Mouse (Mus musculus): ENCODE data around the gene Cisd2. TPM values are rescaled to one million over a fixed set of nuclear protein-coding genes. Genes with fewer than 3 reads are reported as not detected.

Cisd2 gene
- polyA plus RNA-seq, 1 experiment from 2014 or later, result 72.8 TPM

DNA sequence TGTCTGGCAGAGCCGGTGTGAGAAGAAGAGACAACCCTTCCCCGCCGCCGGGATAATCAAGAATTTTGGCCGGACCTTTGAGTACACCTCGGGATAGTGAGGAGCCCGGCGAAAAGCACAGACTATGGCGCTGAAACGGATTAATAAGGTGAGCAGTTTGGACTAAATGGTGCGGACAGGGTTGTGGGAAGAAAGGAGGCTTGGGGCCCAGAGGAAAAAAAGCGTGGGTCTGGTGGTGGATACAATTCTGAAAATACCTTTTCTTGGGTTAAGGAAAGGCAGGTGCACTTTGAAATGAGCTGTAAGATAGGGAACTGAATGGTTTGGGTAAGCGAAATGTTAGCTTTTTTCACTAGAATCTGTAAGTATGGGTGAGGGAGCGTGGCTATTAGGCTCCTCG, 15.9 kb upstream of the Cisd2 start:
- Histone ChIP-seq H3K27me3 (ENCODE audit: control insufficient read depth, insufficient read depth, low read length) (no peaks in the 10 kb centered on the region), H3K4me1 (ENCODE audit: control insufficient read depth, insufficient read depth, low read length) (peaks cover 10% of the 10 kb centered on the region; the same call in 1 of the 2 replicates), H3K4me2 (ENCODE audit: low read depth) (peak overlapping the region; percentile 92), H3K36me3 (ENCODE audit: control insufficient read depth, insufficient read depth, low read length) (no peaks in the 10 kb centered on the region), H3K9ac (ENCODE audit: low read length) (peak overlapping the region; percentile 97), H3K27ac (ENCODE audit: low read depth, low read length) (peak overlapping the region; percentile 100), H3K9me3 (ENCODE audit: control insufficient read depth, low read length) (no peaks in the 10 kb centered on the region), H3K4me3 (ENCODE audit: low read depth, low read length) (peak overlapping the region; percentile 66)
- 3% methylated on average over 15 of the region's 15 CpGs for WGBS
- ATAC-seq (ENCODE audit: insufficient read depth, low FRiP score, low TSS enrichment) (no peak), DNase-seq (ENCODE audit: low spot score) (no peak)

DNA sequence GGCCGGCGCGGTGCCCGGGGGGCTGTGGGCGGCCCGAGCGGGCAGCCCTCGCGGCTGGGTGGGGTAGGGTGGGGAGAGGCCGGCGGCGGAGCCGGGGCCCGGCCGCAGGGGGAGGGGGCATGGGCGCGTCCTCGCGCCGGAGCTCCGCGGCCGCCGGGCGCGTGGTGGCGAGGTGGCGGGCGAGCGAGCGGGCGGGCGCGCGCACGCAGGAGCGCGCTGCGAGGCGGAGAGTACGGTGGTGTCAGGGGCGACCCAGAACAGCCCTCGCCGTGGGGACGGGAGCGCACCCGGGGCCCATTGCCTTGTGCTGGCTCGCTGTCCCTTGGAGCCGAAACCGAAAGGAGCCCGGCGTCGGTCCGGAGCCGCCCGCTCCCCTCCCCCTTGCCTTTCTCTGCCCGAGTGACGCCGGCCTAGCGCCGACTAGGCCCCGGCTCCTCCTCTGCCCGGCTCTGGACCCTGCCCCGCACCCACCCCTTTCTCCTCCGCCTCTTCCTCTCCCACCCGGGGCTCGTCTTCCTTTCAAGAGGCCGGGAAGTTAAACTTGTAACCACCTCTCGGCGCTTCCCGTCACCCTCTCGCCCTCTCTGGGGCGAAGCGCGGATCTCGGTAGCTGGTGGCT, 15.3 kb upstream of the Cisd2 start:
- Histone ChIP-seq H3K4me1 (ENCODE audit: control insufficient read depth, insufficient read depth, low read length) (peaks cover 10% of the 10 kb centered on the region; the same call in 1 of the 2 replicates), H3K27me3 (ENCODE audit: control insufficient read depth, insufficient read depth, low read length) (no peaks in the 10 kb centered on the region), H3K9me3 (ENCODE audit: control insufficient read depth, low read length) (no peaks in the 10 kb centered on the region), H3K9ac (ENCODE audit: low read length) (peak overlapping the region; percentile 97), H3K36me3 (ENCODE audit: control insufficient read depth, insufficient read depth, low read length) (no peaks in the 10 kb centered on the region), H3K4me2 (ENCODE audit: low read depth) (peak overlapping the region; percentile 92), H3K27ac (ENCODE audit: low read depth, low read length) (peak overlapping the region; percentile 100), H3K4me3 (ENCODE audit: low read depth, low read length) (peak overlapping the region; percentile 66)
- DNase-seq (ENCODE audit: low spot score) (peak; percentile 86), ATAC-seq (ENCODE audit: insufficient read depth, low FRiP score, low TSS enrichment) (peak; percentile 63)
- 0% methylated on average over 47 of the region's 76 CpGs for WGBS

DNA sequence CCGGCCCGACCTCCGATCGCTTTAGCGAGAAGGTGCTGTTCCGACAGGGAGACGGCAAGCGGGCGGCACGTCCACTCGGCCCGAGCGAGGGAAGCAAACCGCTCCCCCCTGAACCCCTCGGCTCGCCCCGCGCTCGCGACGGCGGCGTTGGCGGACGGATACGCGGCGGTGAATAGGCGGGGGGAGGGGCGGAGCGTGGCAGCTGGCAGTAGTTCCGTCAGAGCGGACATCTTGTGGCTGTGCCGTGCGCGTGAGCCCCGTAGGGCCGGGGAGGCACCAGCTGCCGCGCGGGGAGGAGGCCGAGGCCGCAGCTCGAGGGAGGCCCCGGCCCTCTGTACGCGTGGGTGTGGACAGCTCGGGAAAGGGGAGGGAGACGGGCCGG, 14.8 kb upstream of the Cisd2 start:
- H3K9me3 ChIP-seq (ENCODE audit: control insufficient read depth, low read length), result no peaks in the 10 kb centered on the region
- H3K4me2 ChIP-seq (ENCODE audit: low read depth), result peak overlapping the region; percentile 92
- peaks cover 10% of the 10 kb centered on the region; the same call in 1 of the 2 replicates for H3K4me1 ChIP-seq (ENCODE audit: control insufficient read depth, insufficient read depth, low read length)
- peak; percentile 95 for DNase-seq (ENCODE audit: low spot score)
- peak; percentile 78 for ATAC-seq (ENCODE audit: insufficient read depth, low FRiP score, low TSS enrichment)
- H3K9ac ChIP-seq (ENCODE audit: low read length), result peak overlapping the region; percentile 97
- peak overlapping the region; percentile 100 for H3K27ac ChIP-seq (ENCODE audit: low read depth, low read length)
- no peaks in the 10 kb centered on the region for H3K27me3 ChIP-seq (ENCODE audit: control insufficient read depth, insufficient read depth, low read length)
- H3K4me3 ChIP-seq (ENCODE audit: low read depth, low read length), result peak overlapping the region; percentile 66
- 0% methylated on average over 18 of the region's 50 CpGs for WGBS
- H3K36me3 ChIP-seq (ENCODE audit: control insufficient read depth, insufficient read depth, low read length), result no peaks in the 10 kb centered on the region

DNA sequence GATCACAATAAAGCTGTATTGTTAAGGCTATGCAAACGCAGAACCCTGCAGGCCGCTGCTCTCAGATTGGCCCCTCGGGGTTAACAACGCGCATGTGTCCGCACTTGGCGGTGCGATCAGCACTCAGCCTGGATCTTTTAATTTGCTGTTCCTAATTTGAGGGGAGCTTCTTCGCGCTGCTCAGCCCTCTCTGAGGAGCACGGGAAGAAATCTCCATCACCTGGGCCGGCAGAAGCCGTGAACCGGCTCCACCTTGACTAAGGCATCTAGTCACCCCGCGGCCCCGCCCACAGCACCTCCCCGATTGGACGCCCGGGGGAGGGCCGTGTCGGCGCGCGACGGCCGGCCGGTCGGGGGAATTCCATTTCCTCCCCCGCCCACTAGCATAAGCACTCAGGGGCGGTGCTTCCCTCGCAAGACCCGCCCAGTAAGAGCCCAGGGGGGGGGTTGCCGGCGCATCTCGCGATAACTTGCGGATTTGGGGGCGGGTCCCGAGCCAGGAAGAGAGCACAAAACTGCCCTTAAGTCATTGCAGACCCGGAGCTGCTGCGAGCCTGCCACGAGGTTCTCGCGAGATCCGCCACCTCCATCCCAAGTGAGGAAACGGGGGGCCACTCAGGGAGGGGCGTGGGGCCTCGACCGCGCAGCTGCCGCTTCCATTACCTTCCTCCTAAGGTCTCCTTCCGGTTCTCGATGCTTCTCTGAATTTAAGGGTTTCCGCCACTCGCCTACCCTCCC, 14.2 kb upstream of the Cisd2 start, which contains the start of gene Ube2d3:
Gene Ube2d3, plus strand, starts transcription at position 392 of the 738 bp plus-strand sequence.
- H3K4me3 ChIP-seq (ENCODE audit: low read depth, low read length), result peak within 1 kb of the TSS; percentile 66
- under 1% methylated on average over 55 of the region's 56 CpGs for whole genome bisulfite sequencing
- H3K4me2 ChIP-seq (ENCODE audit: low read depth), result peak within 1 kb of the TSS; percentile 92
- H3K27ac ChIP-seq (ENCODE audit: low read depth, low read length), result peak within 1 kb of the TSS; percentile 100
- H3K36me3 ChIP-seq (ENCODE audit: control insufficient read depth, insufficient read depth, low read length), result no peaks in the 10 kb centered on the region
- peaks cover 10% of the 10 kb centered on the region; the same call in 1 of the 2 replicates for H3K4me1 ChIP-seq (ENCODE audit: control insufficient read depth, insufficient read depth, low read length)
- ATAC-seq (ENCODE audit: insufficient read depth, low FRiP score, low TSS enrichment) (peak; percentile 93), DNase-seq (ENCODE audit: low spot score) (peak; percentile 99)
- H3K9ac ChIP-seq (ENCODE audit: low read length), result peak within 1 kb of the TSS; percentile 97
- H3K27me3 ChIP-seq (ENCODE audit: control insufficient read depth, insufficient read depth, low read length), result no peaks in the 10 kb centered on the region
- H3K9me3 ChIP-seq (ENCODE audit: control insufficient read depth, low read length), result no peaks in the 10 kb centered on the region

DNA sequence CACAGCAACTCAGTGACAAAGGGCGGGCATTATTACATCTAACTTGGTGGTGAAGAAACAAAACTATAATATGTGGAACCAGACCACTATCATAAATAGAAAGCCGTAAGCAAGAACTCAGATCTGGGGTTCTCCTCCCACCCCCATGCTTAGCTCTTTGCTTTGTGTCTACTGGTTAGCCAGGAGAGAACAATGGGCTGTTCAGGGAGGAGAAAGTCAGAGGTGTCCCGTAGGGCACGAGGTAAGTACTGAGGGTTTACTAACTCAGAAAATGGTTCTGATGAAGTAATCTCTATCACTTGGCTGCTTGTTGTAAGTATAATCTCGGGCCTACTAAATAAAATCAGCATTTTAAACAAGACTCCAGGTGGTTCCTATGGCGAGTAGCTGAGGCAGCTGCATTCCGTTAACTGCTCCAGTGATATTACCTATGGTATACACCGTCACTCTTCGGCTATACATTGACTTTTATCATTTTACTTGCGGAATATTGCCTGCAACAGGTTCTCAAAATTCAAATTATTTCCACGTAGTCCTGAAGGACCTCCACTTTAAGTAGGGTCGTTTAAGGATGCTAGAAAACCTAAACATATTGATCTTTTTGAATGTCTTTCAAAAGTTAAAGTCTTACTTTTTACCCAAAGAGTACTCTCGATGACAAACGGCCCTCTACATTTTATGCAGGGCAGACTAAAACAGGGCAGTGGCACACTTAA, 13.3 kb upstream of the Cisd2 start:
- ATAC-seq (ENCODE audit: insufficient read depth, low FRiP score, low TSS enrichment) (no peak), DNase-seq (ENCODE audit: low spot score) (no peak)
- 49% methylated on average over 14 of the region's 14 CpGs for WGBS
- peaks cover 10% of the 10 kb centered on the region; the same call in 1 of the 2 replicates for H3K4me1 ChIP-seq (ENCODE audit: control insufficient read depth, insufficient read depth, low read length)
- peak overlapping the region; percentile 66 for H3K9ac ChIP-seq (ENCODE audit: low read length)
- no peaks in the 10 kb centered on the region for H3K27me3 ChIP-seq (ENCODE audit: control insufficient read depth, insufficient read depth, low read length)
- no peaks in the 10 kb centered on the region for H3K36me3 ChIP-seq (ENCODE audit: control insufficient read depth, insufficient read depth, low read length)
- no peaks in the 10 kb centered on the region for H3K9me3 ChIP-seq (ENCODE audit: control insufficient read depth, low read length)
- peak overlapping the region; percentile 80 for H3K27ac ChIP-seq (ENCODE audit: low read depth, low read length)
- H3K4me3 ChIP-seq (ENCODE audit: low read depth, low read length), result peak overlapping the region; percentile 66
- peak overlapping the region; percentile 52 for H3K4me2 ChIP-seq (ENCODE audit: low read depth)

DNA sequence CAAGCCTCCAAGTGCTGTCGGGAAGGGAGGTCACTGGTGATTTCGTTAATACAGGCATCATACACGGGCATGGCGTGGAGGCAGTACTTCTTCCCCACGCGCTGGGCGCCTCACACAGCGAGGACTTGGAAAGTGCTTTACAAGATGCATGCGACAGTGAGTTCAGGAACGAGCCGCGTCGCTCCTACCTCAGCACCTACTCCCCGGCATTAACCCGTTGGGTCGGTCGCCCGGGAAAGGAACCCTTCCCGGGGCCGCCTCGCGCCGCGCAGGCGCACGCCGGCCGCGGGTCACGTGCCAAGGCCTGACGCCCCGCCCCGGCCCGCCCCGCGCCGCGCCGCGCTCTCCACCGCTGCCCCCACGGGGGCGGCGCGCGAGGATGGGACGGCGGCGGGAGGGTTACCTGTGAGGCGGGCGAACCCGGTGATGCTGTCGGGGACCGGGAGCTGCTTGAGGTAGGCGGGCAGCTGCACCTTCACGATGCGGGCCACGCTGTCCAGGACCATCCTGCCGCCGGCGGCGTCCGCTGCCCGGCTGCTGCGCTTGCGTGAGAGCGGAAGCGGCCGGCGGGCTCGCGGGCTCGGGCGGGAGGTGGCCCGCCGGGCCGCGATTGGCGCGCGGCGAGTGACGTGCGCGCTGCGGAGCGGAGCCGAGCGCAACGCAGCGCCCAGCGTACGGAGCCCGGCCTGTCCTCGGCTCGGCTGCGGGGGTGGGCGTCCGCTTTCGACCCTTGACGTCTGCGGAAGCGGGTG, 693 bp downstream of the Cisd2 start:
- Histone ChIP-seq H3K9me3 (ENCODE audit: control insufficient read depth, low read length) (no peaks in the 10 kb centered on the region), H3K9ac (ENCODE audit: low read length) (peak overlapping the region; percentile 81), H3K27ac (ENCODE audit: low read depth, low read length) (peak overlapping the region; percentile 83), H3K36me3 (ENCODE audit: control insufficient read depth, insufficient read depth, low read length) (no peaks in the 10 kb centered on the region), H3K4me1 (ENCODE audit: control insufficient read depth, insufficient read depth, low read length) (peaks cover 8% of the 10 kb centered on the region; the same call in 1 of the 2 replicates), H3K4me3 (ENCODE audit: low read depth, low read length) (peak overlapping the region; percentile 75), H3K4me2 (ENCODE audit: low read depth) (peak overlapping the region; percentile 79), H3K27me3 (ENCODE audit: control insufficient read depth, insufficient read depth, low read length) (no peaks in the 10 kb centered on the region)
- peak; percentile 98 for ATAC-seq (ENCODE audit: insufficient read depth, low FRiP score, low TSS enrichment)
- peak; percentile 94 for DNase-seq (ENCODE audit: low spot score)
- WGBS, result under 1% methylated on average over 92 of the region's 103 CpGs

DNA sequence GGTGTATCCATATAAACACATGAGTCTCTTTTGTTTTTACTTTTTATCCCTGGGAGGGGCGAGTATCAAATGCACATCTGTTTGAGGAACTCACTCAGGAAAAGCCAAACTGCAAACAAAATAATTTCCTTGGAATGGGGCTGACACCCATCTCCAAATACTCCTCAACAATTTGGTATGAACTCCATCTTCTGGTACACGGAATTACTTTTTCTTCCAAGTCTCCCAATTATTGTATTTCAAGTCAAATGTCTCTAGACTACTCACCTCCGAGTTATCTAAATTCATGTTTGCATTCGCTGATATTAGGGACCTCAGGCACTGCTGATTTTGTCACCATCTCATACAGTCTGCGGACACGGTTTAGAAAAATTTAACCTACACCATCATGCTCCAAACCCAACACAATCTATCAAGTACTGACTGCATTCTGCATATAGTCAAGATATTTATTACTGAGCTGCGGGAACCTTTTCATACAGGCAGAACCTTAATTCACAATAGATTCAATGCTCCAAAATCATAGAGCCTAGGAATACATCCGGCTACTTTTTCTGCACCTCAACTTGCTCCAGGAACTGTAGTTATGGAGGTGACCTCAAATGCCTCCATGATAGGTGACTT, 1.4 kb downstream of the Cisd2 start:
- Histone ChIP-seq H3K36me3 (ENCODE audit: control insufficient read depth, insufficient read depth, low read length) (no peaks in the 10 kb centered on the region), H3K4me2 (ENCODE audit: low read depth) (peak overlapping the region; percentile 79), H3K9ac (ENCODE audit: low read length) (peak overlapping the region; percentile 81), H3K9me3 (ENCODE audit: control insufficient read depth, low read length) (no peaks in the 10 kb centered on the region), H3K4me3 (ENCODE audit: low read depth, low read length) (peak overlapping the region; percentile 75), H3K27me3 (ENCODE audit: control insufficient read depth, insufficient read depth, low read length) (no peaks in the 10 kb centered on the region), H3K27ac (ENCODE audit: low read depth, low read length) (peak overlapping the region; percentile 83), H3K4me1 (ENCODE audit: control insufficient read depth, insufficient read depth, low read length) (peaks cover 8% of the 10 kb centered on the region; the same call in 1 of the 2 replicates)
- 31% methylated on average over 8 of the region's 8 CpGs for WGBS
- ATAC-seq (ENCODE audit: insufficient read depth, low FRiP score, low TSS enrichment) (no peak; the same call in 1 of the 2 replicates), DNase-seq (ENCODE audit: low spot score) (no peak)

DNA sequence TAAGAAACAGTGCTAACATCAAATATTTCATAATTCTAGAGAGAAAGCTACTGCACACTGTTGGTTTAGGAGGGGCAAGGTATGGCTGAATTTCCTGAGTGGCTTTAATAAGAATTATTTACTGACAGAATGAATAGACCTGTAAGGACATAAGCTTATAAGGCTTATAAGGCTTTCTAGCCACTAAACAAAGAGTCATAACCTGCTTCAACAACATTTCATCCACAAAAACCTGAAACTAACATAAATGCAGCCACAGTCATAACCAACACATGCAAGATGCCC, 2.5 kb downstream of the Cisd2 start:
- no peaks in the 10 kb centered on the region for H3K27me3 ChIP-seq (ENCODE audit: control insufficient read depth, insufficient read depth, low read length)
- H3K9me3 ChIP-seq (ENCODE audit: control insufficient read depth, low read length), result no peaks in the 10 kb centered on the region
- no peak for ATAC-seq (ENCODE audit: insufficient read depth, low FRiP score, low TSS enrichment)
- DNase-seq (ENCODE audit: low spot score), result no peak
- no peaks in the 10 kb centered on the region for H3K36me3 ChIP-seq (ENCODE audit: control insufficient read depth, insufficient read depth, low read length)
- peaks cover 8% of the 10 kb centered on the region; the same call in 1 of the 2 replicates for H3K4me1 ChIP-seq (ENCODE audit: control insufficient read depth, insufficient read depth, low read length)
- H3K9ac ChIP-seq (ENCODE audit: low read length), result no peak overlapping the region
- H3K4me2 ChIP-seq (ENCODE audit: low read depth), result no peak overlapping the region
- no peak overlapping the region for H3K4me3 ChIP-seq (ENCODE audit: low read depth, low read length)
- H3K27ac ChIP-seq (ENCODE audit: low read depth, low read length), result no peak overlapping the region

Data from neural tube, embryonic 11.5 days (tissue).